Mouse (Mus musculus) heart, postnatal 0 days (tissue): ENCODE results near the gene Yars. TPM values are rescaled to one million over a fixed set of nuclear protein-coding genes. Genes with fewer than 3 reads are reported as not detected.
"Not testable (repeated sequence)": the region's sequence is repeated elsewhere in the genome, so short reads cannot be mapped to it uniquely, and the experiment has no call there.

Experiments
- ATAC-seq: fragments of 200-750 bp; cut with Nextera tagmentation; 2 replicates; pipeline ENCODE4 v1.8.0; 2017; ENCODE audit warnings: low read depth, moderate number of reproducible peaks, moderate library complexity; ENCODE audit not compliant: insufficient read depth
- DNase-seq: peaks from one replicate; pipeline ENCODE4 v3.0.0-alpha.2; 2016; ENCODE audit warnings: low spot score
- H3K27ac ChIP-seq: fragments of 300-500 bp; sonication (generic); 2 replicates; pipeline ENCODE4 v1.5.1; 2014; ENCODE audit warnings: low read depth, mild to moderate bottlenecking
- H3K27me3 ChIP-seq: fragments of 300-500 bp; sonication (generic); 2 replicates; pipeline ENCODE4 v1.6.1; 2014; ENCODE audit warnings: low read length, mixed read lengths; ENCODE audit not compliant: control insufficient read depth, insufficient read depth
- H3K36me3 ChIP-seq: fragments of 300-500 bp; sonication (generic); replicated peaks from 2 replicates; pipeline ENCODE4 v1.6.1; 2014; ENCODE audit warnings: low read length, mixed read lengths; ENCODE audit not compliant: control insufficient read depth, insufficient read depth
- H3K4me1 ChIP-seq: fragments of 300-500 bp; sonication (generic); 2 replicates; pipeline ENCODE4 v1.6.1; 2014; ENCODE audit warnings: antibody characterized with exemption; ENCODE audit not compliant: control insufficient read depth, insufficient read depth
- H3K4me2 ChIP-seq: fragments of 300-500 bp; sonication (generic); 2 replicates; pipeline ENCODE4 v1.6.1; 2014; ENCODE audit warnings: low read depth, mild to moderate bottlenecking, low read length, moderate library complexity
- H3K4me3 ChIP-seq: fragments of 300-500 bp; sonication (generic); 2 replicates; pipeline ENCODE4 v1.5.1; 2014; ENCODE audit warnings: low read depth, low read length
- H3K9ac ChIP-seq: fragments of 300-500 bp; sonication (generic); replicated peaks from 2 replicates; pipeline ENCODE4 v1.6.1; 2014; ENCODE audit warnings: low read depth, low read length, mixed read lengths
- H3K9me3 ChIP-seq: fragments of 300-500 bp; sonication (generic); replicated peaks from 2 replicates; pipeline ENCODE4 v1.6.1; 2016; ENCODE audit warnings: low read length; ENCODE audit not compliant: control insufficient read depth
- CTCF ChIP-seq: IDR thresholded peaks from 2 replicates; pipeline ENCODE4 v1.5.1; 2016; ENCODE audit warnings: antibody characterized with exemption, control low read depth, low read depth
- EP300 ChIP-seq: IDR thresholded peaks from 2 replicates; pipeline ENCODE4 v1.6.1; 2016; ENCODE audit warnings: antibody characterized with exemption, low read depth
- WGBS: fragments of 180-500 bp; shearing (Covaris S2); extraction: QIAGEN DNeasy Blood & Tissue Kit; methylation state at CpG from one replicate; pipeline ENCODE4 v1.1.7; 2014; 5-methylcytosine and 5-hydroxymethylcytosine counted together
- polyA plus RNA-seq: library from polyadenylated mRNA; unstranded; fragments of >200 nt; fragmentation: Nextera tagmentation; extraction: Ambion mirVana; gene quantifications from 2 replicates; pipeline ENCODE4 v1.2.1, GENCODE M21; 2015
- total RNA-seq: library from RNA; depleted of rRNA; stranded (reverse); fragments of >200 nt; gene quantifications from 2 replicates; pipeline ENCODE4 v1.2.3, GENCODE M21; 2014; ENCODE audit warnings: low replicate concordance

The Yars gene
- total and polyA plus RNA-seq, 2 experiments from 2014 or later = 24.7 to 31.5 TPM

GRCm38 (mm10) chr4:129209504-129209903, 19.9 kb downstream of the Yars start:
- no peaks in the 10 kb centered on the region for H3K4me1 ChIP-seq
- no peak overlapping the region for H3K9ac ChIP-seq
- H3K4me2 ChIP-seq = no peak overlapping the region
- no peak overlapping the region for H3K27ac ChIP-seq
- H3K9me3 ChIP-seq = no peaks in the 10 kb centered on the region
- DNase-seq (no peak), ATAC-seq (no peak)
- TF ChIP-seq EP300 (no peak), CTCF (peak; percentile 54)
- no peak overlapping the region for H3K4me3 ChIP-seq
- 68% methylated on average over 7 of the region's 7 CpGs for WGBS
- peaks cover 80% of the 10 kb centered on the region for H3K36me3 ChIP-seq
- H3K27me3 ChIP-seq = no peaks in the 10 kb centered on the region

GRCm38 (mm10) chr4:129211461-129211860, 21.9 kb downstream of the Yars start:
- Histone ChIP-seq H3K27me3 (no peaks in the 10 kb centered on the region), H3K4me1 (no peaks in the 10 kb centered on the region), H3K9ac (no peak overlapping the region), H3K4me2 (no peak overlapping the region), H3K27ac (no peak overlapping the region), H3K4me3 (no peak overlapping the region), H3K36me3 (peaks cover 83% of the 10 kb centered on the region), H3K9me3 (no peaks in the 10 kb centered on the region)
- WGBS = 58% methylated on average over 4 of the region's 4 CpGs
- TF ChIP-seq CTCF (no peak), EP300 (no peak)
- DNase-seq (no peak), ATAC-seq (no peak)

GRCm38 (mm10) chr4:129212486-129212885, 22.9 kb downstream of the Yars start:
- peaks cover 83% of the 10 kb centered on the region for H3K36me3 ChIP-seq

GRCm38 (mm10) chr4:129218569-129219175, 29.1 kb downstream of the Yars start:
- no peak overlapping the region for H3K4me3 ChIP-seq
- no peak overlapping the region for H3K4me2 ChIP-seq
- DNase-seq (no peak), ATAC-seq (no peak)
- TF ChIP-seq EP300 (no peak), CTCF (no peak)
- H3K9me3 ChIP-seq = no peaks in the 10 kb centered on the region
- no peak overlapping the region for H3K27ac ChIP-seq
- 83% methylated on average over 7 of the region's 7 CpGs for WGBS
- H3K4me1 ChIP-seq = 0 out of 2 replicates have a peak, but pooled peaks cover 3% of the 10 kb centered on the region
- no peak overlapping the region for H3K9ac ChIP-seq
- H3K36me3 ChIP-seq = peaks cover 66% of the 10 kb centered on the region
- peaks cover 19% of the 10 kb centered on the region for H3K27me3 ChIP-seq

More at GRCm38 (mm10) chr4:129212486-129212885, 22.9 kb downstream of the Yars start:
- not testable (repeated sequence) for H3K4me2 ChIP-seq, H3K9me3 ChIP-seq, H3K4me1 ChIP-seq, DNase-seq, H3K27ac ChIP-seq, ATAC-seq, H3K27me3 ChIP-seq, H3K9ac ChIP-seq, H3K4me3 ChIP-seq
- WGBS = 70% methylated on average over 3 of the region's 3 CpGs
- TF ChIP-seq CTCF = peak; percentile 36

- Histone ChIP-seq H3K4me2 (no peak overlapping the region), H3K36me3 (peaks cover 61% of the 10 kb centered on the region), H3K4me3 (no peak overlapping the region), H3K4me1 (0 out of 2 replicates have a peak, but pooled peaks cover 3% of the 10 kb centered on the region), H3K9me3 (no peaks in the 10 kb centered on the region), H3K27ac (no peak overlapping the region), H3K9ac (no peak overlapping the region), H3K27me3 (peaks cover 25% of the 10 kb centered on the region)
- TF ChIP-seq EP300 = no peak
- TF ChIP-seq CTCF = no peak
- no peak for DNase-seq
- WGBS = 88% methylated on average over 10 of the region's 10 CpGs
- no peak for ATAC-seq
These were observed 29.6 kb downstream of the Yars start for GRCm38 (mm10) chr4:129219198-129219597.
